Mouse (Mus musculus) urinary bladder, postnatal 25 days (tissue): ENCODE results near the gene Ncf1.
A peak's percentile ranks its signal among the peaks of the same experiment; 100 is the strongest.

Experiments used
- DNase-seq: peaks from one replicate; pipeline ENCODE4 v3.0.0; 2022; ENCODE audit warnings: low spot score

Ncf1 gene

DNA sequence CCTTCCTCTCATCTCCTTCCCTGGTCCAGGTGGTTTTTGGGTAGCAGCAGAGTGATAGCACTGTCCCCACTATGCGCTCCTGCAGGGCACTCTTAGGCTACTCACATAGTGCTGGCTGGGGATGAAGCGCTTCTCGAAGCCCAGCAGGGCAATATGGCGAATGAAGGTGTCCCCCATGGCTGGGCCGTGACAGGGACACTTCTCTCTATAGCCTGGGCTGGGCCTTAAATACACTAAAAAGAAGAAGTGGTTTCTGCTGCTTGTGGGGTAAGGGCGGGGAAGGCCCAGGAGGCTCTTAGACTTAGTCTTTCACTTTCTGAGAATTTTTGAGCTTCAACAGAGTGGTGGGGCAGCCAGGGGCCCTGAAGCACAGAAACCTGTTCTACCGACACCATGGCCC lies at the start of gene Ncf1:
TSS of gene Ncf1 (minus strand) at position 235 of the 400 bp plus-strand sequence.
- no peak for DNase-seq

DNA sequence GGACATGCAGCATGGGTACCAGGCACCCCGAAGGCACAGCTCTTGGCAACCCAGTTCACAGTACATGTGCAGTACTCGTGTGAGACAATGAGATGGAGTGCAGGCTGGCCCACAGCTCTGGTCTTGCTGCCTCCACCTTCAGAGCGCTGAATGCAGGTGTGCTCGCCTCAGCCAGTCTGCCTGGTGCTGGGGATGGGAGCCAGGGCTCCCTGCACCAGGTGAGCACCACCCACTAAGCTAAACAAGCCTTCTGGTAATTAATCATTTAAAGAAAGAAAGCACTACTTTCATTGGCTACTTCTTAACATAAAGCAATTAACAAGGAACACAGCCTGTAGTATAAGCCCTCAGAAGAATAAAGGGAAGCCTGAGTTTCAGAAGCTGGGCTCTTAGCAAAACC lies 47.7 kb upstream of the Ncf1 start:
- no peak for DNase-seq

DNA sequence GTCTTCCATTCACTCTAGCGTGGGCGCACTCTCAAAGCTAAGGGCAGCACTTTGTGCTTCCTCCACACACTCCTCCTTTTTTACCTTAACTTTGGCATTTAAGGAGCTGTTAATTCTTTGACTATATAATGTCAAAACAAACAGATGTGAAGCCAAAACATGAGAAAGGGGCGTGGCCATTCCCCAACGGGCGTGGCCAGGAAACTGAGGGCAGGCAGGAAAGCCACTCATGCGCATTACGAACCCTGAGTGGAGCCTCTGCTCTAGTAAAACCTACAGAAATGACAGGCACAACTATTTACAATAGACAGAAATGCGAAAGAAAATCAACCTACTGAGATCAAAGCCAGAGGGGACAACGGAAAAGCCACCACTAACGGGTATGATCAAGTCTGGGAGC lies 46.1 kb upstream of the Ncf1 start:
- no peak for DNase-seq

- no peak for DNase-seq
Measured at GRCm38 (mm10) chr5:134275021-134275420, 45.6 kb upstream of the Ncf1 start.

DNA sequence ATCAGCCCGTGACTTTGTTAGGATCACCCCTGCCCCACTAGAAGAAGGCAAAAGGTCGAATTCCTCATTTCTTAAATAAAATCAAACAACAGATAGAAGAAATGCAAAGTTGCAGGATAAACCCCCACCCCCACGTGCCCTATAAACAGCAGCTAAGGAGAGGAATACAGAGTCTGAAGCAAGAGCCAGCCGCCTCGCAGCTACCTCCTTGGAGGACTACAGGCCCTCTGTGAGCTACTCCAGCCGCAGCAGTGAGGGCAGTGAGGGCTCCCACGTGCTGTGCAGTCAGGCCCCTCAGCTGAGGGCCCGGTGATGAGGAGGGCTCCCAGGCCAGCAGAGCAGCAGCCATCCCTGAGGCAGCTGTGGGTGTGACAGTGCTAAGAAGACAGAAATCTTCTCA lies 44.3 kb upstream of the Ncf1 start:
- no peak for DNase-seq

DNA sequence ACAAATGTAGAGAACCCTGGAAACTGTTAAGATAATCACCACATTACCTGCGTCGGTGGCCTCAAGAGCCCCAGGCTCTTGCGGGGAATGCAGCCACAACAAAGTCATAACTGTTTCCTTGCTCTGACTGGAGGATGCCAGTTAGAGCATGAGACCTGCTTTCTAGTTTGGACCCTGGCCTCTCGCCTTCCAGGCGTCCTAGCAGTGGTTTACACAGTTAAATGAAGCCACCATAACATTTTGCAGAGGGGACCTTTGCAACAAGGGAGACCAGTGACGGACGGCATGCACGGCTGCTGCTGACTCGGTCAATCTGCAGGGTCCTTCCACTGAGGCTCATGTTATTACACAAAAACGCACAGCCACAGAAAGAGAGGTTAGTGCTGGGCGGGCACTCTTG lies 43.3 kb upstream of the Ncf1 start:
- DNase-seq, result no peak

- DNase-seq, result no peak
Measured at GRCm38 (mm10) chr5:134271421-134271820, 42.0 kb upstream of the Ncf1 start.

DNA sequence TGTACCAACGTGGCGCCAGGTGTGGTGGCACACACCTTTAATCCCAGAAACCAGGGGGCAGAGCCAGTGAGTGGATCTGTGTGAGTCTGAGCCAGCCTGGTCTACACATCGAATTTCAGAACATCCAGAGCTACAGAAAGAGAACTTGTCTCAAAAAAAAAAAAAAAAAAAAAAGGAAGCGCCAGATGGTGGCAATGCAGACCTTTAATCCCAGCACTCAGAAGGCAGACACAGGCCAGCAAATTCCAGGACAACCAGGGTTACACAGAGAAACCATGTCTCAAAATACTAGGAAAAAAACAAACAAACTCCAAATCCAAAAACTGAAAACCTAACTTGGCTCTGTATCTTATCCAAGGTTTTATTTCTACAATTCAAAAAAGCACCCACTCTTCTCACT lies 41.1 kb upstream of the Ncf1 start:
- no peak for DNase-seq

GRCm38 (mm10) chr5:134269751-134270150 lies 40.3 kb upstream of the Ncf1 start:
- no peak for DNase-seq

DNA sequence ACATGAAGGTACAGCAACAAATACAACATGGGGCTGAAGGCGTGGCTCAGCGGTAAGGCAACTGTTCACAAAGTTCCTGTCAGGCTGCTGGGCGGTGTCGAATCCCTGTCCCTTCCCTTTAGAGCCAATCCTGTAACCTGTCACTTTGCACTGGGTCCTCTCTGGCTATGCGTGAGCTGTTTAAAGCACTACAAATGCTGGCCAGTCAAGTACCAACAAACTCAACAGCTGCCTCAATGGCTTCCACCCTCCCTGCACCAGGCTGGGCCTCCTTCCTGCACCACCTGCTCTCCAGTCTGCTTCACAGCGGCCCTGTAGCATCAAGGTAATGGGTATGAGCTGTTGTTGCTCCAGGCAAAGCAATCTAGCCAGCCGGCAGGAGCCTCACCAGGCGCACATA lies 39.3 kb upstream of the Ncf1 start:
- DNase-seq, result no peak

DNA sequence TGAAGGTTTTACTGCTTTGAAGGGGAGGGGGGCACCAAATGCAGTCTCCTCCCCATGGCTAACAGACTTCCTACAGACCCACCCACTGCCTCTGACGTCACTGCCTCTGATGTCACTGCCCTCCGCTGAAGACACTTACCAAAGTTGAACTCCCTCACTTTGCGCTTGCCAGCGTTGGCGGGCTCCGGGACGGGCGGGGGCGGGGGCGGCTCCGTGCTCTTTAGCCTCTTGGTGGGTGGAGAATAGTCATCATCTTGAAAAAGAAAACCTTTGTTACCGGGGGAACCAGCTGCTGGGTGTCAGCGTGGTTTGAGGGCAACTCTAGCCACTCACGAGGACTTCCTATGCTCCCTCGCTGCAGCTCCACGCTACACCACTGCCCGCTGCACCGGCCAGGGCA lies 37.0 kb upstream of the Ncf1 start:
- DNase-seq, result no peak

DNA sequence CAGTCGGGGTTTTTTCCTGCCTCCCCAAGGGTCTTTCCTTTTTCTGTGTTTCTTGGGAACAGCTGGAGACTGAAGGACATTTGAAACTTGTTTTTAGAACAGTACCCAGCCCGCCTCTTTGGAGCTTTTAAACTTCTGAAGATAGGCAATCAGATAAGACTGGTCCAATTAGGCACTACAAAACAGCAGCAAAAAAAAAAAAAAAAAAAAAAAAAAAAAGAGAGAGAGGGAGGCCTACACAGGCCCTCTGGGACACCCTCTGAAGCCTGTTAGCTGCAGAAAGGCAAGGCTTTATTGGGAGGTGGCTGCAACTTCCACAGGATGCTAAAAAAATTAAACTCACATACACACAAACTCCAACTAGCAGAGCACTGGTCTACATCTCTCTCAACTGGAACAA lies 36.5 kb upstream of the Ncf1 start:
- DNase-seq, result no peak

- DNase-seq, result no peak
Measured at GRCm38 (mm10) chr5:134260001-134260636, 30.7 kb upstream of the Ncf1 start.

DNA sequence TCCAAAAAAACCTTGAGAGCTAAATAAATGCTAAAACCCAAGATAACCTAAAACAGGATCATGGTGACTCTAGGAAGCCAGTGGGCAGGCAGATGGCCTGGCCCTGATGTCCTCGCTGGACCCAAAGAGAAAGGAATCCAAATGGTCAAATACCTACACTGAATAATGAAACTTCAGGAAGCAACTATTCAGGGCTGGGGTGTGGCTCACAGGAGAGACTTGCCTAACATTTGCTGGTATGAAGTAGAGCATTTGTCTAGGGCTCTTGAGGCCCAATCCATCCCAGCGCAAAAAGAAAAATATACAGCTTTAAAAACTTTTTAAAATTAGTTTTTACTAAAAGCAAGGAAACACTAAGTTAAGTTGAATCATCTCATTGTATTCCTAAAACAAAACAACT lies 29.5 kb upstream of the Ncf1 start:
- no peak for DNase-seq

- DNase-seq, result no peak
Measured at GRCm38 (mm10) chr5:134258395-134258794, 29.0 kb upstream of the Ncf1 start.

- DNase-seq, result no peak
Measured at GRCm38 (mm10) chr5:134257349-134258031, 28.1 kb upstream of the Ncf1 start.

- no peak for DNase-seq
Measured at GRCm38 (mm10) chr5:134255294-134255693, 25.9 kb upstream of the Ncf1 start.

GRCm38 (mm10) chr5:134253806-134254205 lies 24.4 kb upstream of the Ncf1 start:
- DNase-seq, result no peak

- DNase-seq, result no peak
Measured at GRCm38 (mm10) chr5:134251083-134251482, 21.7 kb upstream of the Ncf1 start.

GRCm38 (mm10) chr5:134250601-134251000 lies 21.2 kb upstream of the Ncf1 start:
- no peak for DNase-seq

GRCm38 (mm10) chr5:134249245-134249649 lies 19.8 kb upstream of the Ncf1 start:
- DNase-seq, result no peak

DNA sequence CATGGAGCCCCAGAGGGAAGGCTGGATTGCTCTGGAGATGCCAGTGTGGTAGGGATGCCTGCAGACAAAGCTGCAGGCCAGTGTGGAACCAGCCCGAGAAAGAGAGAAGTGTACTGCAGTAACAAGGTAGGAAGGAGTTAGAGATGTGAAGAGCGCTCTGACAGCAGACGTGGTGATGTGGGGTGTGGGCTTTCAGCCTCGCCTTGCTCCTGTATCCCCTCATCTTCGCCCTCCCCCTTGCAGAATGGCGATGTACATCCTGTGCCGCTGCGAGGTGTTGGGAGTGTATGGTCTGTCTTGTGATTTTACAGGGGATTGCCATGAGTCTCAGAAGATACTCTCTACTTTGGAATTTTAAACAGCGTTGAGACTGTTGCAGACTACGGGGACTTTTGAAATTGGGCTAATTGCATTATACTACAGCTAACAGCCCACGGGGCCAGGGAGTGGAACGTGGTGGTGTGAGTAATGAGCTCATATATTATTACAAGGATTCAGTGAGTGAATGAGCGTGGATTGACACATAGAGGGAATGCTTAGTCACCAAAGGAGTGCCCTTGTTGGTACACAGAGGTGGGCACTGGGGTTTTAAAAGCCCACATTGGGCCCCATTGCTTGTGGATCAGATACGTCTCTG lies 19.3 kb upstream of the Ncf1 start:
- no peak for DNase-seq

GRCm38 (mm10) chr5:134246146-134246545 lies 16.7 kb upstream of the Ncf1 start:
- DNase-seq, result peak; percentile 32

GRCm38 (mm10) chr5:134244890-134245289 lies 15.5 kb upstream of the Ncf1 start:
- DNase-seq, result no peak
